Mouse (Mus musculus) limb, embryonic 13.5 days (tissue): Measurements from ENCODE around the gene Bcas3. TPM values are rescaled to one million over a fixed set of nuclear protein-coding genes. Genes with fewer than 3 reads are reported as not detected.

Experiments used
- ATAC-seq: fragments of 200-750 bp; cut with Nextera tagmentation; 2 replicates; pipeline ENCODE4 v1.8.0; 2017; ENCODE audit warnings: low read depth, moderate number of reproducible peaks, moderate TSS enrichment; ENCODE audit not compliant: low FRiP score
- H3K27ac ChIP-seq: fragments of 300-500 bp; sonication (generic); 2 replicates; pipeline ENCODE4 v1.5.1; 2015; ENCODE audit warnings: inconsistent platforms, mild to moderate bottlenecking, moderate library complexity
- H3K27me3 ChIP-seq: fragments of 300-500 bp; sonication (generic); 2 replicates; pipeline ENCODE4 v1.6.1; 2015; ENCODE audit warnings: mild to moderate bottlenecking, inconsistent platforms
- H3K36me3 ChIP-seq: fragments of 300-500 bp; sonication (generic); 2 replicates; pipeline ENCODE4 v1.6.1; 2015; ENCODE audit warnings: inconsistent platforms, mild to moderate bottlenecking, moderate library complexity
- H3K4me1 ChIP-seq: fragments of 300-500 bp; sonication (generic); 2 replicates; pipeline ENCODE4 v1.6.1; 2015; ENCODE audit warnings: inconsistent platforms
- H3K4me2 ChIP-seq: fragments of 300-500 bp; sonication (generic); replicated peaks from 2 replicates; pipeline ENCODE4 v1.6.1; 2015; ENCODE audit warnings: inconsistent platforms, mild to moderate bottlenecking, moderate library complexity
- H3K4me3 ChIP-seq: fragments of 300-500 bp; sonication (generic); 2 replicates; pipeline ENCODE4 v1.5.1; 2015; ENCODE audit warnings: moderate library complexity, mild to moderate bottlenecking, inconsistent platforms
- H3K9ac ChIP-seq: fragments of 300-500 bp; sonication (generic); 2 replicates; pipeline ENCODE4 v1.6.1; 2015; ENCODE audit warnings: mild to moderate bottlenecking, inconsistent platforms
- H3K9me3 ChIP-seq: fragments of 300-500 bp; sonication (generic); 2 replicates; pipeline ENCODE4 v1.6.1; 2016; ENCODE audit warnings: inconsistent platforms
- WGBS: fragments of 180-500 bp; shearing (Covaris S2); methylation state at CpG from one replicate; pipeline ENCODE4 v1.1.7; 2015; 5-methylcytosine and 5-hydroxymethylcytosine counted together
- polyA plus RNA-seq: library from polyadenylated mRNA; unstranded; fragments of >200 nt; fragmentation: Nextera tagmentation; extraction: Ambion mirVana; gene quantifications from 2 replicates; pipeline ENCODE4 v1.2.1, GENCODE M21; 2015

Gene Bcas3
- polyA plus RNA-seq, 1 experiment from 2014 or later, result 30.3 TPM

GRCm38 (mm10) chr11:85667176-85667575 lies 314.2 kb downstream of the Bcas3 start:
- no peak for ATAC-seq
- H3K27ac ChIP-seq, result no peak overlapping the region
- no peak overlapping the region for H3K4me3 ChIP-seq
- H3K4me1 ChIP-seq, result peaks cover 28% of the 10 kb centered on the region
- 0 out of 2 replicates have a peak, but pooled peaks cover 3% of the 10 kb centered on the region for H3K27me3 ChIP-seq
- WGBS, result 24% methylated on average over 7 of the region's 7 CpGs
- no peak overlapping the region for H3K9ac ChIP-seq
- H3K4me2 ChIP-seq, result peak overlapping the region; percentile 45
- no peaks in the 10 kb centered on the region for H3K36me3 ChIP-seq
- no peaks in the 10 kb centered on the region for H3K9me3 ChIP-seq

GRCm38 (mm10) chr11:85667741-85668140 lies 314.8 kb downstream of the Bcas3 start:
- no peak overlapping the region for H3K9ac ChIP-seq
- H3K9me3 ChIP-seq, result no peaks in the 10 kb centered on the region

GRCm38 (mm10) chr11:85672881-85673475 lies 320.0 kb downstream of the Bcas3 start:
- no peaks in the 10 kb centered on the region for H3K9me3 ChIP-seq
- WGBS, result 80% methylated on average over 10 of the region's 10 CpGs
- H3K36me3 ChIP-seq, result no peaks in the 10 kb centered on the region
- peaks cover 41% of the 10 kb centered on the region for H3K4me1 ChIP-seq
- no peak overlapping the region for H3K9ac ChIP-seq
- H3K4me3 ChIP-seq, result no peak overlapping the region
- H3K27ac ChIP-seq, result no peak overlapping the region
- ATAC-seq, result no peak
- H3K27me3 ChIP-seq, result 0 out of 2 replicates have a peak, but pooled peaks cover 3% of the 10 kb centered on the region
- no peak overlapping the region for H3K4me2 ChIP-seq

More at GRCm38 (mm10) chr11:85667741-85668140, 314.8 kb downstream of the Bcas3 start:
- H3K27ac ChIP-seq, result no peak overlapping the region
- peaks cover 28% of the 10 kb centered on the region for H3K4me1 ChIP-seq
- H3K4me2 ChIP-seq, result peak overlapping the region; percentile 45
- H3K4me3 ChIP-seq, result peak overlapping the region; percentile 5
- 0 out of 2 replicates have a peak, but pooled peaks cover 3% of the 10 kb centered on the region for H3K27me3 ChIP-seq
- H3K36me3 ChIP-seq, result no peaks in the 10 kb centered on the region
- ATAC-seq, result peak; percentile 19; the same call in 1 of the 2 replicates
- WGBS, result 23% methylated on average over 9 of the region's 9 CpGs

GRCm38 (mm10) chr11:85675244-85675643 lies 322.3 kb downstream of the Bcas3 start:
- 26% methylated on average over 4 of the region's 4 CpGs for WGBS
- no peaks in the 10 kb centered on the region for H3K9me3 ChIP-seq
- no peak overlapping the region for H3K27ac ChIP-seq
- peaks cover 41% of the 10 kb centered on the region for H3K4me1 ChIP-seq
- H3K27me3 ChIP-seq, result no peaks in the 10 kb centered on the region
- H3K9ac ChIP-seq, result no peak overlapping the region
- no peak overlapping the region for H3K4me2 ChIP-seq
- ATAC-seq, result no peak
- no peak overlapping the region for H3K4me3 ChIP-seq
- H3K36me3 ChIP-seq, result no peaks in the 10 kb centered on the region

- WGBS, result 22% methylated on average over 10 of the region's 10 CpGs
- ATAC-seq, result peak; percentile 36; the same call in 1 of the 2 replicates
- Histone ChIP-seq H3K36me3 (no peaks in the 10 kb centered on the region), H3K4me1 (peaks cover 41% of the 10 kb centered on the region), H3K9me3 (no peaks in the 10 kb centered on the region), H3K4me3 (no peak overlapping the region), H3K4me2 (no peak overlapping the region), H3K9ac (no peak overlapping the region), H3K27ac (peak overlapping the region; percentile 53; the same call in 1 of the 2 replicates), H3K27me3 (0 out of 2 replicates have a peak, but pooled peaks cover 8% of the 10 kb centered on the region)
These were observed 323.5 kb downstream of the Bcas3 start for GRCm38 (mm10) chr11:85676357-85677004.

- Histone ChIP-seq H3K36me3 (no peaks in the 10 kb centered on the region), H3K27me3 (0 out of 2 replicates have a peak, but pooled peaks cover 8% of the 10 kb centered on the region), H3K27ac (no peak overlapping the region), H3K9ac (no peak overlapping the region), H3K4me3 (no peak overlapping the region), H3K9me3 (no peaks in the 10 kb centered on the region), H3K4me2 (no peak overlapping the region), H3K4me1 (peaks cover 62% of the 10 kb centered on the region)
- ATAC-seq, result no peak
- 52% methylated on average over 5 of the region's 5 CpGs for WGBS
These were observed 325.7 kb downstream of the Bcas3 start for GRCm38 (mm10) chr11:85678666-85679065.

- Histone ChIP-seq H3K36me3 (no peaks in the 10 kb centered on the region), H3K27ac (no peak overlapping the region), H3K27me3 (0 out of 2 replicates have a peak, but pooled peaks cover 16% of the 10 kb centered on the region), H3K4me2 (no peak overlapping the region), H3K9ac (no peak overlapping the region), H3K4me1 (peaks cover 48% of the 10 kb centered on the region), H3K9me3 (no peaks in the 10 kb centered on the region), H3K4me3 (no peak overlapping the region)
- ATAC-seq, result no peak
- WGBS, result 80% methylated on average over 11 of the region's 11 CpGs
These were observed 328.8 kb downstream of the Bcas3 start for GRCm38 (mm10) chr11:85681580-85682419.

- no peaks in the 10 kb centered on the region for H3K36me3 ChIP-seq
- H3K27ac ChIP-seq, result no peak overlapping the region; the same call in 1 of the 2 replicates
- H3K4me1 ChIP-seq, result peaks cover 27% of the 10 kb centered on the region
- no peak for ATAC-seq
- H3K4me3 ChIP-seq, result no peak overlapping the region
- no peak overlapping the region for H3K4me2 ChIP-seq
- peaks cover 28% of the 10 kb centered on the region; the same call in 1 of the 2 replicates for H3K27me3 ChIP-seq
- WGBS, result 78% methylated on average over 2 of the region's 2 CpGs
- H3K9me3 ChIP-seq, result no peaks in the 10 kb centered on the region
- no peak overlapping the region for H3K9ac ChIP-seq
These were observed 332.0 kb downstream of the Bcas3 start for GRCm38 (mm10) chr11:85684981-85685380.

- H3K4me3 ChIP-seq, result no peak overlapping the region
- H3K9me3 ChIP-seq, result no peaks in the 10 kb centered on the region
- peaks cover 21% of the 10 kb centered on the region for H3K4me1 ChIP-seq
- H3K27ac ChIP-seq, result no peak overlapping the region
- no peak overlapping the region for H3K4me2 ChIP-seq
- H3K36me3 ChIP-seq, result no peaks in the 10 kb centered on the region
- peaks cover 24% of the 10 kb centered on the region; the same call in 1 of the 2 replicates for H3K27me3 ChIP-seq
- WGBS, result 35% methylated on average over 8 of the region's 8 CpGs
- ATAC-seq, result no peak
- H3K9ac ChIP-seq, result no peak overlapping the region
These were observed 335.0 kb downstream of the Bcas3 start for GRCm38 (mm10) chr11:85687816-85688439.

GRCm38 (mm10) chr11:85688440-85688838 lies 335.5 kb downstream of the Bcas3 start:
- Histone ChIP-seq H3K4me2 (no peak overlapping the region), H3K9ac (no peak overlapping the region), H3K36me3 (no peaks in the 10 kb centered on the region), H3K9me3 (no peaks in the 10 kb centered on the region), H3K27ac (no peak overlapping the region), H3K27me3 (peaks cover 24% of the 10 kb centered on the region; the same call in 1 of the 2 replicates), H3K4me1 (peaks cover 21% of the 10 kb centered on the region), H3K4me3 (no peak overlapping the region)
- ATAC-seq, result no peak
- WGBS, result 68% methylated on average over 6 of the region's 6 CpGs

GRCm38 (mm10) chr11:85689226-85689625 lies 336.3 kb downstream of the Bcas3 start:
- 83% methylated on average over 5 of the region's 5 CpGs for WGBS
- Histone ChIP-seq H3K4me3 (no peak overlapping the region), H3K27ac (no peak overlapping the region), H3K27me3 (peaks cover 21% of the 10 kb centered on the region; the same call in 1 of the 2 replicates), H3K9me3 (no peaks in the 10 kb centered on the region), H3K36me3 (no peaks in the 10 kb centered on the region), H3K4me2 (no peak overlapping the region), H3K9ac (no peak overlapping the region), H3K4me1 (peaks cover 23% of the 10 kb centered on the region)
- ATAC-seq, result no peak
